Mouse (Mus musculus) forebrain, embryonic 11.5 days (tissue): Measurements from ENCODE around the gene Vstm2l. TPM values are rescaled to one million over a fixed set of nuclear protein-coding genes. Genes with fewer than 3 reads are reported as not detected.
A peak's percentile ranks its signal among the peaks of the same experiment; 100 is the strongest.

ENCODE experiments used
- ATAC-seq: fragments of 200-750 bp; cut with Nextera tagmentation; replicated peaks from 2 replicates; pipeline ENCODE4 v1.8.0; 2017; ENCODE audit warnings: moderate TSS enrichment; ENCODE audit not compliant: low FRiP score
- DNase-seq: peaks from one replicate; pipeline ENCODE4 v3.0.0-alpha.2; 2017; ENCODE audit warnings: low spot score
- H3K27ac ChIP-seq: fragments of 300-500 bp; sonication (generic); 2 replicates; pipeline ENCODE4 v1.5.1; 2014; ENCODE audit warnings: low read depth, low read length
- H3K27me3 ChIP-seq: fragments of 300-500 bp; sonication (generic); 2 replicates; pipeline ENCODE4 v1.6.1; 2014; ENCODE audit warnings: mild to moderate bottlenecking, low read length, mixed read lengths; ENCODE audit not compliant: control insufficient read depth, insufficient read depth
- H3K36me3 ChIP-seq: fragments of 300-500 bp; sonication (generic); 2 replicates; pipeline ENCODE4 v1.6.1; 2014; ENCODE audit warnings: mild to moderate bottlenecking, low read length, moderate library complexity, mixed read lengths; ENCODE audit not compliant: control insufficient read depth, insufficient read depth
- H3K4me1 ChIP-seq: fragments of 300-500 bp; sonication (generic); replicated peaks from 2 replicates; pipeline ENCODE4 v1.6.1; 2014; ENCODE audit warnings: low read length, mixed read lengths; ENCODE audit not compliant: control insufficient read depth, insufficient read depth
- H3K4me2 ChIP-seq: fragments of 300-500 bp; sonication (generic); 2 replicates; pipeline ENCODE4 v1.6.1; 2014; ENCODE audit warnings: low read depth, mild to moderate bottlenecking, low read length, moderate library complexity, mixed read lengths; ENCODE audit not compliant: severe bottlenecking
- H3K4me3 ChIP-seq: fragments of 300-500 bp; sonication (generic); 2 replicates; pipeline ENCODE4 v1.5.1; 2014; ENCODE audit warnings: low read depth, low read length
- H3K9ac ChIP-seq: fragments of 300-500 bp; sonication (generic); 2 replicates; pipeline ENCODE4 v1.6.1; 2014; ENCODE audit warnings: low read length
- H3K9me3 ChIP-seq: fragments of 300-500 bp; sonication (generic); 2 replicates; pipeline ENCODE4 v1.6.1; 2016; ENCODE audit warnings: low read length, mixed read lengths; ENCODE audit not compliant: control insufficient read depth
- WGBS: fragments of 180-500 bp; shearing (Covaris S2); extraction: QIAGEN DNeasy Blood & Tissue Kit; methylation state at CpG from one replicate; pipeline ENCODE4 v1.1.7; 2014; 5-methylcytosine and 5-hydroxymethylcytosine counted together
- polyA plus RNA-seq: library from polyadenylated mRNA; unstranded; fragments of >200 nt; fragmentation: Nextera tagmentation; extraction: Ambion mirVana; gene quantifications from 2 replicates; pipeline ENCODE4 v1.2.1, GENCODE M21; 2014

Gene Vstm2l
- polyA plus RNA-seq, 1 experiment from 2014 or later, result 0.86 TPM

- Histone ChIP-seq H3K9ac (peak overlapping the region; percentile 4), H3K36me3 (no peaks in the 10 kb centered on the region), H3K27ac (peak overlapping the region; percentile 50; the same call in 1 of the 2 replicates), H3K27me3 (no peaks in the 10 kb centered on the region), H3K4me2 (peak overlapping the region; percentile 44), H3K9me3 (no peaks in the 10 kb centered on the region), H3K4me3 (0 out of 2 replicates have a peak overlapping the region, but pooled peaks have one; percentile 1), H3K4me1 (peaks cover 14% of the 10 kb centered on the region)
- 2% methylated on average over 23 of the region's 23 CpGs for WGBS
- ATAC-seq (0 out of 2 replicates have a peak, but pooled peaks have one; percentile 42), DNase-seq (peak; percentile 61)
Observed at GRCm38 (mm10) chr2:157974604-157975501, 60.4 kb downstream of the Vstm2l start.

GRCm38 (mm10) chr2:157975595-157975994, 61.1 kb downstream of the Vstm2l start:
- H3K9ac ChIP-seq, result peak overlapping the region; percentile 4; the same call in 1 of the 2 replicates
- no peak for DNase-seq
- no peaks in the 10 kb centered on the region for H3K27me3 ChIP-seq
- no peak for ATAC-seq
- no peaks in the 10 kb centered on the region for H3K9me3 ChIP-seq
- 0 out of 2 replicates have a peak overlapping the region, but pooled peaks have one; percentile 1 for H3K4me3 ChIP-seq
- H3K4me1 ChIP-seq, result peaks cover 14% of the 10 kb centered on the region
- no peaks in the 10 kb centered on the region for H3K36me3 ChIP-seq
- peak overlapping the region; percentile 44; the same call in 1 of the 2 replicates for H3K4me2 ChIP-seq
- 9% methylated on average over 7 of the region's 7 CpGs for WGBS
- peak overlapping the region; percentile 50; the same call in 1 of the 2 replicates for H3K27ac ChIP-seq

- H3K27me3 ChIP-seq, result no peaks in the 10 kb centered on the region
- 58% methylated on average over 5 of the region's 5 CpGs for WGBS
- no peak overlapping the region for H3K9ac ChIP-seq
- peaks cover 14% of the 10 kb centered on the region for H3K4me1 ChIP-seq
- H3K36me3 ChIP-seq, result no peaks in the 10 kb centered on the region
- ATAC-seq, result no peak
- no peaks in the 10 kb centered on the region for H3K9me3 ChIP-seq
- H3K27ac ChIP-seq, result no peak overlapping the region
- no peak for DNase-seq
- no peak overlapping the region for H3K4me3 ChIP-seq
- no peak overlapping the region for H3K4me2 ChIP-seq
Observed at GRCm38 (mm10) chr2:157979241-157979640, 64.8 kb downstream of the Vstm2l start.

- H3K27ac ChIP-seq, result no peak overlapping the region
- H3K4me1 ChIP-seq, result no peaks in the 10 kb centered on the region
- WGBS, result 93% methylated on average over 3 of the region's 3 CpGs
- H3K9ac ChIP-seq, result no peak overlapping the region
- no peaks in the 10 kb centered on the region for H3K27me3 ChIP-seq
- ATAC-seq (no peak), DNase-seq (no peak)
- no peaks in the 10 kb centered on the region for H3K9me3 ChIP-seq
- H3K4me3 ChIP-seq, result no peak overlapping the region
- H3K36me3 ChIP-seq, result no peaks in the 10 kb centered on the region
- no peak overlapping the region for H3K4me2 ChIP-seq
Observed at GRCm38 (mm10) chr2:157982727-157983126, 68.3 kb downstream of the Vstm2l start.

- Histone ChIP-seq H3K9ac (no peak overlapping the region), H3K4me2 (no peak overlapping the region), H3K4me3 (no peak overlapping the region), H3K36me3 (no peaks in the 10 kb centered on the region), H3K27me3 (no peaks in the 10 kb centered on the region), H3K4me1 (no peaks in the 10 kb centered on the region), H3K27ac (no peak overlapping the region), H3K9me3 (no peaks in the 10 kb centered on the region)
- DNase-seq, result no peak
- WGBS, result 88% methylated on average over 4 of the region's 4 CpGs
- no peak for ATAC-seq
Observed at GRCm38 (mm10) chr2:157983276-157983675, 68.8 kb downstream of the Vstm2l start.

GRCm38 (mm10) chr2:157985611-157986010, 71.2 kb downstream of the Vstm2l start:
- WGBS, result 94% methylated on average over 4 of the region's 4 CpGs
- H3K36me3 ChIP-seq, result no peaks in the 10 kb centered on the region
- no peak overlapping the region for H3K27ac ChIP-seq

GRCm38 (mm10) chr2:157986235-157986634, 71.8 kb downstream of the Vstm2l start:
- Histone ChIP-seq H3K27ac (no peak overlapping the region), H3K36me3 (no peaks in the 10 kb centered on the region), H3K4me3 (no peak overlapping the region), H3K4me2 (no peak overlapping the region), H3K4me1 (no peaks in the 10 kb centered on the region), H3K9ac (no peak overlapping the region), H3K9me3 (no peaks in the 10 kb centered on the region), H3K27me3 (no peaks in the 10 kb centered on the region)
- ATAC-seq (no peak), DNase-seq (no peak)
- 91% methylated on average over 6 of the region's 6 CpGs for WGBS

More at GRCm38 (mm10) chr2:157985611-157986010, 71.2 kb downstream of the Vstm2l start:
- ATAC-seq (no peak), DNase-seq (no peak)
- Histone ChIP-seq H3K4me2 (no peak overlapping the region), H3K4me3 (no peak overlapping the region), H3K27me3 (no peaks in the 10 kb centered on the region), H3K9me3 (no peaks in the 10 kb centered on the region), H3K4me1 (no peaks in the 10 kb centered on the region), H3K9ac (no peak overlapping the region)

- Histone ChIP-seq H3K27me3 (no peaks in the 10 kb centered on the region), H3K9me3 (no peaks in the 10 kb centered on the region), H3K27ac (no peak overlapping the region), H3K4me1 (no peaks in the 10 kb centered on the region), H3K9ac (no peak overlapping the region), H3K4me3 (no peak overlapping the region), H3K4me2 (no peak overlapping the region), H3K36me3 (no peaks in the 10 kb centered on the region; the same call in 1 of the 2 replicates)
- no peak for ATAC-seq
- 83% methylated on average over 7 of the region's 7 CpGs for WGBS
- no peak for DNase-seq
Observed at GRCm38 (mm10) chr2:157988416-157989190, 74.2 kb downstream of the Vstm2l start.
